Mouse (Mus musculus): ENCODE results near the gene Sema4g. TPM values are rescaled to one million over a fixed set of nuclear protein-coding genes. Genes with fewer than 3 reads are reported as not detected.
A peak's percentile ranks its signal among the peaks of the same experiment; 100 is the strongest.

The Sema4g gene
- polyA plus RNA-seq, 1 experiment, result 11.2 TPM

DNA sequence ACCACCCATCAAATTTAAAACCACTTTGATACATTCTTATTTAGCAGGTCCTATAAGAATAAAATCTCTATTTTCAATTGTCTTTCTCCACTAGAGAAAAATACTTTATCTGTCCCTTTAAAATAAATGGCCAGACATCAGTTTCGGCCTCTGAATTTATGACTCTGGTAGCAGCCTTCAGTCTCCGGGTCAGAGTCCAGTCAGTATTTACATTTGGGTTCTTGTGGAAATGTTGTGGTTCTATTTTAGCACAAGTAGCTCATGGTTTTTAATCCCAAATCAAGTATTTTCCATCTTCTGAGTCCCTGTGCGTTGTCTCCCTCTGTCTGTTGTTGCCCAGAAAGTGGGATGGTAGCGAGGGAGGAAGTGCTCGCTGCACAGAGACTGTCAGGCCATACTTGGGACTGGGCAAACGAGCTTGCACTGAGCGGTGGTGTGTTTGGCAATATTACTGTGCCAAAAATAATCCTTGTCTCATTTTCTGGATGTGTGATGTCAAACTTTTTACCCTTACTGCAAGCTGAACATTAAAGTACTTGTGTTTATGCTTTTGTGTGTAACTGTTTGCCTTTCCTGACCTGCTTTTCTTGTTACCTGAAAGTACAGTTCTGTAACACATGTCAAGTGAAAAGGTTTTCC is 6.3 kb upstream of the Sema4g start:
- no peaks in the 10 kb centered on the region for H3K27me3 ChIP-seq (ENCODE audit: control insufficient read depth, insufficient read depth, low read length)
- H3K4me1 ChIP-seq (ENCODE audit: control insufficient read depth, insufficient read depth, low read length), result no peaks in the 10 kb centered on the region
- no peak for TF ChIP-seq CTCF (IDR thresholded peaks at IDR 0.05; ENCODE audit: control insufficient read depth, insufficient read depth, insufficient replicate concordance, low read depth, low read length)
- no peak for TF ChIP-seq POLR2A (IDR thresholded peaks at IDR 0.05; ENCODE audit: control insufficient read depth, low read depth, low read length)
- no peak overlapping the region; the same call in 1 of the 2 replicates for H3K27ac ChIP-seq (ENCODE audit: control insufficient read depth, insufficient read depth, low read depth, low read length)
- H3K36me3 ChIP-seq (ENCODE audit: control insufficient read depth, insufficient read depth, low read length), result peaks cover 4% of the 10 kb centered on the region
- H3K4me3 ChIP-seq (ENCODE audit: control insufficient read depth, low read depth, low read length), result peak overlapping the region; percentile 25

DNA sequence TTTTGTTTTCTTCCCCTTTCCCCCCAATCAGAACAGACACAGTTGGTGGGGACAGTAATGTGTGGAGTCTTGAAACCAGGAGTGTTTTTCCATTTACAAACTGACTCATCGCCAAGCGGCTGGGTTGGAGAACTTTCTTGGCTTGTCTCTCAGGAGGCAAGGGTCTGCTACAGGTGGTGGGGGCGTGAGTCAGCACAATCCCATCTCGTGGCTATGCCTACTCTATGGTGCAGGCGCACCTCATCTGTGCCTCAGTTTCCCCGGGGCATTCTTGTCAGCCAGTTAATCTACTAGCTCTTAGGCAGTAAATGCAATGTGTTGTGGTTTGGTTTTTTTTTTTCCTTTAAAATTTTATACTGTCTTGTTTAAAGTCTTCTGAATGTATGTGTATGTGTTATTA is 5.5 kb upstream of the Sema4g start:
- Histone ChIP-seq H3K36me3 (ENCODE audit: control insufficient read depth, insufficient read depth, low read length) (peaks cover 1% of the 10 kb centered on the region; the same call in 1 of the 2 replicates), H3K4me3 (ENCODE audit: control insufficient read depth, low read depth, low read length) (peak overlapping the region; percentile 83), H3K27ac (ENCODE audit: control insufficient read depth, insufficient read depth, low read depth, low read length) (0 out of 2 replicates have a peak overlapping the region, but pooled peaks have one; percentile 17), H3K27me3 (ENCODE audit: control insufficient read depth, insufficient read depth, low read length) (no peaks in the 10 kb centered on the region), H3K4me1 (ENCODE audit: control insufficient read depth, insufficient read depth, low read length) (no peaks in the 10 kb centered on the region)
- TF ChIP-seq POLR2A (IDR thresholded peaks at IDR 0.05; ENCODE audit: control insufficient read depth, low read depth, low read length) (no peak), CTCF (IDR thresholded peaks at IDR 0.05; ENCODE audit: control insufficient read depth, insufficient read depth, insufficient replicate concordance, low read depth, low read length) (no peak)

GRCm38 (mm10) chr19:44984420-44984819 is 4.5 kb upstream of the Sema4g start:
- TF ChIP-seq POLR2A (IDR thresholded peaks at IDR 0.05; ENCODE audit: control insufficient read depth, low read depth, low read length) (no peak), CTCF (IDR thresholded peaks at IDR 0.05; ENCODE audit: control insufficient read depth, insufficient read depth, insufficient replicate concordance, low read depth, low read length) (no peak)
- Histone ChIP-seq H3K27me3 (ENCODE audit: control insufficient read depth, insufficient read depth, low read length) (0 out of 2 replicates have a peak, but pooled peaks cover 2% of the 10 kb centered on the region), H3K36me3 (ENCODE audit: control insufficient read depth, insufficient read depth, low read length) (peaks cover 1% of the 10 kb centered on the region; the same call in 1 of the 2 replicates), H3K4me1 (ENCODE audit: control insufficient read depth, insufficient read depth, low read length) (peaks cover 6% of the 10 kb centered on the region), H3K4me3 (ENCODE audit: control insufficient read depth, low read depth, low read length) (peak overlapping the region; percentile 71), H3K27ac (ENCODE audit: control insufficient read depth, insufficient read depth, low read depth, low read length) (peak overlapping the region; percentile 56)

- Histone ChIP-seq H3K27me3 (ENCODE audit: control insufficient read depth, insufficient read depth, low read length) (0 out of 2 replicates have a peak, but pooled peaks cover 2% of the 10 kb centered on the region), H3K36me3 (ENCODE audit: control insufficient read depth, insufficient read depth, low read length) (no peaks in the 10 kb centered on the region; the same call in 1 of the 2 replicates)
- no peak for TF ChIP-seq CTCF (IDR thresholded peaks at IDR 0.05; ENCODE audit: control insufficient read depth, insufficient read depth, insufficient replicate concordance, low read depth, low read length)
- no peak for TF ChIP-seq POLR2A (IDR thresholded peaks at IDR 0.05; ENCODE audit: control insufficient read depth, low read depth, low read length)
These were observed 3.5 kb upstream of the Sema4g start for GRCm38 (mm10) chr19:44985159-44985988.

DNA sequence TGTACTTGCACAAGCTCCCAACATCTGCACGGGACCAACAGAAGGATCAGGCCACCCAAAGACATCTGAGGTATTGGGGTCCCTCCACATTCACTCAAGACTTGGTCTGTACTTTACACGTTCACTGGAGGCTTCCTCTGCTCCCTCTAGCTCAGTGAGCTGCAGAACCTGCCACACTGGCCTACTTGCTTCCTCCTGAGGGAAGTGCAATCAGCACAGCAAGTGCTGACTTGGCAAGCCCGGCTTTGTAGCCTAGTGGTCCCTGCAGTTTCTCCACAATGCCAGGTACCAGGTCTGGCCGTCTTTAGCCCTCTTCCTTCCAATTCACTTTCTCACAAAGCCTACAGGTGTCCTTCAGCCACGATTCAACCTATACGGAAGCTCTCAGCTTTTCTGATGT is 1.9 kb upstream of the Sema4g start:
- TF ChIP-seq CTCF (IDR thresholded peaks at IDR 0.05; ENCODE audit: control insufficient read depth, insufficient read depth, insufficient replicate concordance, low read depth, low read length) (no peak), POLR2A (IDR thresholded peaks at IDR 0.05; ENCODE audit: control insufficient read depth, low read depth, low read length) (no peak)

More at GRCm38 (mm10) chr19:44985159-44985988, 3.5 kb upstream of the Sema4g start:
- Histone ChIP-seq H3K27ac (ENCODE audit: control insufficient read depth, insufficient read depth, low read depth, low read length) (no peak overlapping the region), H3K4me3 (ENCODE audit: control insufficient read depth, low read depth, low read length) (peak overlapping the region; percentile 71), H3K4me1 (ENCODE audit: control insufficient read depth, insufficient read depth, low read length) (peaks cover 10% of the 10 kb centered on the region)

DNA sequence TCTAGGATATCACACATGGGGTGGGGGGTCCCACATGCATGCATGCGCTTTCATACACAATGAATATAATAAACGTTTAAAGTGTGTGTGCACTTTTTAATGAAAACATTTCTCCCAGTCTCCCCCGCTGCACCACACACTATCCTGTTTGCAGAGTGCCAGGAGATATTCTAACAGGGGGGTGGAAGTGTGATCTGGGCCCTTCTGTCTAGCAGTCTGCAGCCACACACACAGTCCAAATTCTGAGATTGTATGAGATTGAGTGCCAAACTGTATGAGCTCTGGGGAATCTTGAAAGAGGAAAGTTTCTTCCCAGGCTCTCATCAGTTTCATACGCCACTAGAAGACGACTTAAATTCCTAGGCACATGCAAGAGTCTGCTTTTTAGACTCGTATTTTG is 1.1 kb upstream of the Sema4g start:
- peaks cover 14% of the 10 kb centered on the region for H3K4me1 ChIP-seq (ENCODE audit: control insufficient read depth, insufficient read depth, low read length)
- TF ChIP-seq CTCF (IDR thresholded peaks at IDR 0.05; ENCODE audit: control insufficient read depth, insufficient read depth, insufficient replicate concordance, low read depth, low read length) (no peak), POLR2A (IDR thresholded peaks at IDR 0.05; ENCODE audit: control insufficient read depth, low read depth, low read length) (no peak)

More for the DNA sequence above, 1.9 kb upstream of the Sema4g start:
- no peaks in the 10 kb centered on the region; the same call in 1 of the 2 replicates for H3K36me3 ChIP-seq (ENCODE audit: control insufficient read depth, insufficient read depth, low read length)
- H3K27ac ChIP-seq (ENCODE audit: control insufficient read depth, insufficient read depth, low read depth, low read length), result no peak overlapping the region
- no peak overlapping the region for H3K4me3 ChIP-seq (ENCODE audit: control insufficient read depth, low read depth, low read length)
- 0 out of 2 replicates have a peak, but pooled peaks cover 2% of the 10 kb centered on the region for H3K27me3 ChIP-seq (ENCODE audit: control insufficient read depth, insufficient read depth, low read length)
- peaks cover 10% of the 10 kb centered on the region for H3K4me1 ChIP-seq (ENCODE audit: control insufficient read depth, insufficient read depth, low read length)

GRCm38 (mm10) chr19:44988321-44988720 is 580 bp upstream of the Sema4g start:
- Histone ChIP-seq H3K27me3 (ENCODE audit: control insufficient read depth, insufficient read depth, low read length) (0 out of 2 replicates have a peak, but pooled peaks cover 2% of the 10 kb centered on the region), H3K4me3 (ENCODE audit: control insufficient read depth, low read depth, low read length) (peak overlapping the region; percentile 78; the same call in 1 of the 2 replicates), H3K27ac (ENCODE audit: control insufficient read depth, insufficient read depth, low read depth, low read length) (no peak overlapping the region), H3K36me3 (ENCODE audit: control insufficient read depth, insufficient read depth, low read length) (no peaks in the 10 kb centered on the region; the same call in 1 of the 2 replicates), H3K4me1 (ENCODE audit: control insufficient read depth, insufficient read depth, low read length) (peaks cover 14% of the 10 kb centered on the region)
- TF ChIP-seq CTCF (IDR thresholded peaks at IDR 0.05; ENCODE audit: control insufficient read depth, insufficient read depth, insufficient replicate concordance, low read depth, low read length) (no peak), POLR2A (IDR thresholded peaks at IDR 0.05; ENCODE audit: control insufficient read depth, low read depth, low read length) (no peak)

More for the DNA sequence above, 1.1 kb upstream of the Sema4g start:
- Histone ChIP-seq H3K27me3 (ENCODE audit: control insufficient read depth, insufficient read depth, low read length) (0 out of 2 replicates have a peak, but pooled peaks cover 2% of the 10 kb centered on the region), H3K36me3 (ENCODE audit: control insufficient read depth, insufficient read depth, low read length) (no peaks in the 10 kb centered on the region; the same call in 1 of the 2 replicates), H3K27ac (ENCODE audit: control insufficient read depth, insufficient read depth, low read depth, low read length) (no peak overlapping the region), H3K4me3 (ENCODE audit: control insufficient read depth, low read depth, low read length) (no peak overlapping the region)
